ENCODE assay signal across 9 mouse cellular contexts in genomic region chr4:140610841-140611609, GRCm38 (mm10). TPM values are rescaled to one million over a fixed set of nuclear protein-coding genes. Genes with fewer than 3 reads are reported as not detected.
DNase-seq lines count a peak whose midpoint lies in the region; ATAC-seq and TF ChIP-seq lines count a peak whose summit lies in the region.
"Had no signal": no experiment of that assay in that cellular context is flagged by ENCODE, and none has a peak within 500 bp of the region (broad histone marks: within the 10 kb centered on the region; RNA-seq: fewer than 3 reads in every experiment).

No protein-coding gene starts in this region.

- no peaks in the 10 kb centered on the region for H3K9me3 ChIP-seq in forebrain, embryonic 12.5 days
- H3K9me3 ChIP-seq in forebrain, embryonic 15.5 days, result no peaks in the 10 kb centered on the region
- H3K9me3 ChIP-seq in lung, embryonic 16.5 days (ENCODE audit: control insufficient read depth, low read length), result no peaks in the 10 kb centered on the region
- no peaks in the 10 kb centered on the region for H3K9me3 ChIP-seq in intestine, embryonic 16.5 days (ENCODE audit: control insufficient read depth, low read length)
- H3K9me3 ChIP-seq in stomach, embryonic 16.5 days (replicated peaks; ENCODE audit: control insufficient read depth, low read length), result no peaks in the 10 kb centered on the region

- H3K9ac ChIP-seq in forebrain, embryonic 12.5 days, result no peak overlapping the region
- H3K9ac ChIP-seq in forebrain, embryonic 15.5 days (replicated peaks), result no peak overlapping the region
- H3K9ac ChIP-seq in lung, embryonic 16.5 days (ENCODE audit: low read length), result peak overlapping the region; percentile 17; the same call in 1 of the 2 replicates
- H3K9ac ChIP-seq in intestine, embryonic 16.5 days (ENCODE audit: low read depth, low read length), result peak overlapping the region; percentile 25; the same call in 1 of the 2 replicates
- peak overlapping the region; percentile 17; the same call in 1 of the 2 replicates for H3K9ac ChIP-seq in stomach, embryonic 16.5 days (ENCODE audit: low read length)

- H3K4me3 ChIP-seq in forebrain, embryonic 12.5 days (replicated peaks), result no peak overlapping the region
- H3K4me3 ChIP-seq in forebrain, embryonic 15.5 days, result no peak overlapping the region
- no peak overlapping the region for H3K4me3 ChIP-seq in lung, embryonic 16.5 days (ENCODE audit: low read length)
- H3K4me3 ChIP-seq in lung, adult 2 months (replicated peaks; ENCODE audit: extremely low read depth, low read depth, low read length), result no peak overlapping the region
- no peak overlapping the region for H3K4me3 ChIP-seq in intestine, embryonic 16.5 days (ENCODE audit: low read length)
- no peak overlapping the region for H3K4me3 ChIP-seq in stomach, embryonic 16.5 days (replicated peaks; ENCODE audit: low read length)

- DNase-seq in lung, adult 2 months, result no peak
- DNase-seq in cerebellum, adult 8-10 months, result no peak
- DNase-seq in left cerebral cortex, adult 18-20 months (ENCODE audit: low spot score in 2 of 2), result no peak
- DNase-seq: adrenal gland, postnatal 36 days had no signal

- no peak overlapping the region for H3K4me2 ChIP-seq in forebrain, embryonic 12.5 days
- H3K4me2 ChIP-seq in forebrain, embryonic 15.5 days (replicated peaks), result no peak overlapping the region
- no peak overlapping the region for H3K4me2 ChIP-seq in lung, embryonic 16.5 days (ENCODE audit: low read depth, low read length)
- H3K4me2 ChIP-seq in intestine, embryonic 16.5 days (ENCODE audit: low read depth, low read length), result 0 out of 2 replicates have a peak overlapping the region, but pooled peaks have one; percentile 16
- no peak overlapping the region for H3K4me2 ChIP-seq in stomach, embryonic 16.5 days (ENCODE audit: low read depth, low read length)

- peaks cover 78% of the 10 kb centered on the region for H3K36me3 ChIP-seq in forebrain, embryonic 12.5 days (replicated peaks)
- peaks cover 25% of the 10 kb centered on the region; the same call in 1 of the 2 replicates for H3K36me3 ChIP-seq in forebrain, embryonic 15.5 days
- H3K36me3 ChIP-seq in lung, embryonic 16.5 days (ENCODE audit: control insufficient read depth, insufficient read depth, low read length), result peaks cover 2% of the 10 kb centered on the region; the same call in 1 of the 2 replicates
- 0 out of 2 replicates have a peak, but pooled peaks cover 6% of the 10 kb centered on the region for H3K36me3 ChIP-seq in intestine, embryonic 16.5 days (ENCODE audit: control insufficient read depth, insufficient read depth, low read length)
- H3K36me3 ChIP-seq in stomach, embryonic 16.5 days (ENCODE audit: control insufficient read depth, insufficient read depth, low read length), result no peaks in the 10 kb centered on the region

- no peak for ATAC-seq in forebrain, embryonic 12.5 days (ENCODE audit: low FRiP score)
- no peak for ATAC-seq in forebrain, embryonic 15.5 days (replicated peaks)
- ATAC-seq in lung, embryonic 16.5 days (ENCODE audit: low read depth), result peak; percentile 69
- peak; percentile 52 for ATAC-seq in intestine, embryonic 16.5 days
- ATAC-seq in stomach, embryonic 16.5 days (ENCODE audit: insufficient read depth, low FRiP score), result peak; percentile 37; the same call in 1 of the 2 replicates

- peak overlapping the region; percentile 56; the same call in 1 of the 2 replicates for H3K27ac ChIP-seq in forebrain, embryonic 12.5 days
- H3K27ac ChIP-seq in forebrain, embryonic 15.5 days (replicated peaks), result no peak overlapping the region; the same call in 1 of the 2 replicates
- peak overlapping the region; percentile 87 for H3K27ac ChIP-seq in lung, embryonic 16.5 days (ENCODE audit: low read length)
- peak overlapping the region; percentile 87 for H3K27ac ChIP-seq in intestine, embryonic 16.5 days (ENCODE audit: low read length)
- peak overlapping the region; percentile 76 for H3K27ac ChIP-seq in stomach, embryonic 16.5 days (ENCODE audit: low read length)

- no peak for TF ChIP-seq CTCF in lung, adult 2 months (IDR thresholded peaks at IDR 0.05; ENCODE audit: insufficient read depth, low read length)

- H3K4me1 ChIP-seq in forebrain, embryonic 12.5 days, result peaks cover 27% of the 10 kb centered on the region
- peaks cover 2% of the 10 kb centered on the region; the same call in 1 of the 2 replicates for H3K4me1 ChIP-seq in forebrain, embryonic 15.5 days
- peaks cover 15% of the 10 kb centered on the region for H3K4me1 ChIP-seq in lung, embryonic 16.5 days (replicated peaks; ENCODE audit: control insufficient read depth, insufficient read depth, low read length)
- peaks cover 2% of the 10 kb centered on the region for H3K4me1 ChIP-seq in lung, adult 2 months (ENCODE audit: control insufficient read depth, insufficient read depth, low read length)
- H3K4me1 ChIP-seq in intestine, embryonic 16.5 days (ENCODE audit: control insufficient read depth, insufficient read depth, low read length), result peaks cover 15% of the 10 kb centered on the region
- peaks cover 18% of the 10 kb centered on the region for H3K4me1 ChIP-seq in stomach, embryonic 16.5 days (ENCODE audit: control insufficient read depth, insufficient read depth, low read length)

- no peak for TF ChIP-seq POLR2A in lung, adult 2 months (IDR thresholded peaks at IDR 0.05; ENCODE audit: borderline replicate concordance, extremely low read depth, low read depth, low read length)

- WGBS in forebrain, embryonic 12.5 days, result 48% methylated on average over 12 of the region's 12 CpGs
- 44% methylated on average over 12 of the region's 12 CpGs for WGBS in forebrain, embryonic 15.5 days
- 18% methylated on average over 12 of the region's 12 CpGs for WGBS in lung, embryonic 16.5 days
- WGBS in lung, adult 2 months, result 47% methylated on average over 12 of the region's 12 CpGs
- 30% methylated on average over 12 of the region's 12 CpGs for WGBS in intestine, embryonic 16.5 days
- 23% methylated on average over 12 of the region's 12 CpGs for WGBS in stomach, embryonic 16.5 days

- no peaks in the 10 kb centered on the region for H3K27me3 ChIP-seq in forebrain, embryonic 12.5 days
- H3K27me3 ChIP-seq in forebrain, embryonic 15.5 days, result no peaks in the 10 kb centered on the region
- H3K27me3 ChIP-seq in lung, embryonic 16.5 days (ENCODE audit: control insufficient read depth, insufficient read depth, low read depth, low read length), result no peaks in the 10 kb centered on the region
- H3K27me3 ChIP-seq in intestine, embryonic 16.5 days (replicated peaks; ENCODE audit: control insufficient read depth, insufficient read depth, low read length), result no peaks in the 10 kb centered on the region
- no peaks in the 10 kb centered on the region for H3K27me3 ChIP-seq in stomach, embryonic 16.5 days (ENCODE audit: control insufficient read depth, insufficient read depth, low read length)

RNA-seq across cellular contexts. Expression of gene Arhgef10l, which starts 54.8 kb away (rescaled TPM):
- polyA plus RNA-seq in forebrain, embryonic 12.5 days (2016; fragmentation: Nextera tagmentation; extraction: Ambion mirVana), result 26.1 and 31.1 TPM in 2 replicates
- 24.5 and 26.9 TPM in 2 replicates for polyA plus RNA-seq in forebrain, embryonic 15.5 days (2015; fragmentation: Nextera tagmentation; extraction: Ambion mirVana)
- 15.5 and 15.8 TPM in 2 replicates for polyA plus RNA-seq in lung, embryonic 16.5 days (2015; fragmentation: Nextera tagmentation; extraction: Ambion mirVana)
- 29.2 and 34.6 TPM in 2 replicates for polyA plus RNA-seq in lung, adult 2 months (2012; rRNA removed)
- 12.1 and 14.3 TPM in 2 replicates for polyA plus RNA-seq in intestine, embryonic 16.5 days (2015; fragmentation: Nextera tagmentation; extraction: Ambion mirVana)
- 18.4 and 21.7 TPM in 2 replicates for polyA plus RNA-seq in stomach, embryonic 16.5 days (2015; fragmentation: Nextera tagmentation; extraction: Ambion mirVana)
- 10 to 100 TPM; 56.0 to 60.5 TPM for total RNA-seq in left cerebral cortex, adult 18-20 months (2021)

Comparison
In these comparisons a context has a peak if more than half of its experiments do, and no peak if none do; other contexts are left out.
1. ATAC-seq: peak in lung, embryonic 16.5 days (single experiment), intestine, embryonic 16.5 days (single experiment) and stomach, embryonic 16.5 days (single experiment); none in forebrain, embryonic 12.5 days (single experiment) and forebrain, embryonic 15.5 days (single experiment).
2. H3K9ac ChIP-seq: peak in lung, embryonic 16.5 days (single experiment), intestine, embryonic 16.5 days (single experiment) and stomach, embryonic 16.5 days (single experiment); none in forebrain, embryonic 12.5 days (single experiment) and forebrain, embryonic 15.5 days (single experiment).